Mouse (Mus musculus) spleen, adult 2 months (tissue): ENCODE data around the gene Gramd2.

ENCODE experiments used
- CTCF ChIP-seq: fragments of 200-500 bp; IDR thresholded peaks from 2 replicates; pipeline ENCODE4 v1.5.1; 2011; ENCODE audit warnings: mild to moderate bottlenecking, inconsistent platforms; ENCODE audit not compliant: insufficient read depth, insufficient read length, insufficient replicate concordance; ENCODE audit errors: extremely low read depth
- POLR2A ChIP-seq: fragments of 200-500 bp; IDR thresholded peaks from 2 replicates; pipeline ENCODE4 v1.6.1; 2011; ENCODE audit warnings: low read depth, low read length, inconsistent platforms

- TF ChIP-seq CTCF (no peak), POLR2A (no peak)
These were observed 10.8 kb upstream of the Gramd2 start for GRCm38 (mm10) chr9:59669172-59669571.
